Mouse (Mus musculus) brown adipose tissue, adult 24 weeks (tissue): ENCODE data around the gene Rspo4. TPM values are rescaled to one million over a fixed set of nuclear protein-coding genes. Genes with fewer than 3 reads are reported as not detected.
A peak's percentile ranks its signal among the peaks of the same experiment; 100 is the strongest.

Experiments used
- H3K27ac ChIP-seq: fragments of 200-500 bp; replicated peaks from 2 replicates; pipeline ENCODE4 v1.5.1; 2012; ENCODE audit warnings: low read depth, mild to moderate bottlenecking, low read length
- H3K4me1 ChIP-seq: fragments of 200-500 bp; 2 replicates; pipeline ENCODE4 v1.6.1; 2012; ENCODE audit warnings: low read length, mixed read lengths; ENCODE audit not compliant: control insufficient read depth, insufficient read depth, insufficient read length
- H3K4me3 ChIP-seq: fragments of 200-500 bp; 2 replicates; pipeline ENCODE4 v1.5.1; 2012; ENCODE audit warnings: low read depth, mild to moderate bottlenecking, low read length, moderate library complexity; ENCODE audit not compliant: insufficient read depth
- polyA plus RNA-seq: library from polyadenylated mRNA; stranded (reverse); fragments of >200 nt; gene quantifications from 2 replicates; pipeline ENCODE4 v1.2.4, GENCODE M21; 2012; ENCODE audit not compliant: missing spikeins, insufficient read depth, insufficient read length

The Rspo4 gene
- polyA plus RNA-seq, result 4.3 and 6.7 TPM in 2 replicates

DNA sequence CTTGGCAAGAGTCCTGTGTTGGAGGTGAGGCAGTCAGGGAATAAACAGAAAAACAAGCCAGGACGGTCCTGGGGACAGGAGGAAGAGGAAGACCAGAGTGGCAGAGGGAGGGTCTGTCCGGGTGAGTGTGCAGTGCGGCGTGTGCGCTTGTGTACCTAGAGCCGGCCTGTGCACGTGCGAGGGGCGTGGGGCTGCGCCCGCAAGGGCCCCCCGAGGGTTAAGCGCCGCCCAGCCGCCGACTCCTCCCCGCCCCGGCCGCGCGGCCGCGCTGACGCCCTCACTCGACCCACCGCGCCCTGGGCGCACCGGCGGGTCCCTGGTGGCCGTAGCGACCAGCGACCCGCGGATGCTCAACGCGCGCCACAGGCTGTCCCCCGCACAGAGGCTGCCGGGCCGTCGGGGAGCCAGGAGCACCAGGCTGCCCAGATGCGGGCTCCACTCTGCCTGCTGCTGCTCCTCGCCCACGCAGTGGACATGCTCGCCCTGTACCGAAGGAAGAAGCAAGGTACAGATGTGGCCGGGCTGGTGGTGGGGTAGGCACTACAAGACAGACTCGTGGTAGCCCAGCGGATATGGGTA is at the start of gene Rspo4:
Gene Rspo4, plus strand, starts transcription at position 280 of the 579 bp plus-strand sequence.
- Histone ChIP-seq H3K4me1 (peaks cover 6% of the 10 kb centered on the region; the same call in 1 of the 2 replicates), H3K4me3 (peak within 1 kb of the TSS; percentile 48), H3K27ac (no peak within 1 kb of the TSS)

DNA sequence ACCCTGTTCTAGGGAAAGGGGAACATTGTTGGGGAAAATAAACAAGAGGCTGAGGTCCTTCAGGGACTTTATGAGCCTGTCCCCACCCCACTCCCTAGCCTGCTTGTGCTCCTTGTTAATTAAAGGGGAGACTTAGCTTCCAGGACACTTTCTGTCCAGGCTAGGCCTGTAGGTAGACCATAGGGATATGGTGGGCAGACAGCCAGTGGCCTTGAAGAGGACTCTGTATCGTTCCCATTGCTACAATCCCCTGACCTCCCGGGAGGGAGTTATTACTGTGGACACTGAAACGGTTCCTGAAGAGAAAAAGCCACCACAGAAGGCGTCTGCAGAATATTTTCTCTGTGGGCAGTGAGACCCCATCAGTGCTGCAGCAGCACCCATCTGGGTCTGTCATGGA is 27.1 kb upstream of the Rspo4 start:
- Histone ChIP-seq H3K4me3 (no peak overlapping the region), H3K27ac (no peak overlapping the region), H3K4me1 (no peaks in the 10 kb centered on the region)

DNA sequence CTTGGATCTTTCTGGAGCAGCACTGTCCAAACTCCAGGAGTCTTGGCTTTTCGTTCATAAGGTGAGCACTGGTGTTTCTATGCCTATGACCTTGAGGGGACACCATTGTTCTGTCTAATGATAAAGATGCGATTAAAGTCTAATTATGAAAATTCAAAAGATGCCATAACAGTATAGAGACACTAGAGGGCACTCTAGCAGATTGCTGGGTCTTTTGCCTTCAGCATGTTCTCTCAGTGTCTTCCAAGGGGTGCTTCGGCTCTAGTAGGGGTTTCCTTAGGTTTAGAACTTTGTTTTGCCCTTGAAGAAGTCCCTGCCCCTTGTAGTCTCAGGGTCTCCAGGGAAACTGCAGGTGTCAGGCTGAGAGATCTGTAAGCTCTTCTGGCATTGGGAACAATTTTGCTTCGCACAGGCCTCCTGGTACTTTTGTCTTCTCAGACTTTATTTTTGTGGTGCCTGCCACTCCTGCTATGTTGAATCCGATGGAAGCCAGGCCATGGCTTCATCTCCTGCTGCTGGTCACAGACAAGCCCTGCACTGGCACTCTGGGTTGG is 19.6 kb downstream of the Rspo4 start:
- H3K27ac ChIP-seq, result no peak overlapping the region
- H3K4me1 ChIP-seq, result no peaks in the 10 kb centered on the region
- H3K4me3 ChIP-seq, result no peak overlapping the region

DNA sequence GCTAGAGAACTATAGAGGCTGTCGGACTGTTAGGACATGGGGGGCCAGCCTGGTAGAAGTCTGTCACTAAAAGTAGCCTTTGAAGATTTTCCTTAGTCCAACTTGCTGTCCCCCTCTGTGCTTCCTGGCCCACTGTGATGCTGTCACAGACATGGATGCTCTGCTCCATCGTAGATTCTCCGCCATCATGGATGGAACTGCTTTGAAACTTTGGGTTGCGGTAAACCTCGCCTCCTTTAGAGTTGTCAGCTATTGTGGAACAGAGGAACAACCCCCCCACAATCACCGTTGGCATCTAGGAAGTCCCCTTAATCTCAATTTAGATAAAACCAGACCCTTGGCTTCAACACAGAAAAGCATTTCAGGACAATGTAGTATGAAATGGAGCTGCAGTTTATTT is 22.2 kb downstream of the Rspo4 start:
- peaks cover 3% of the 10 kb centered on the region; the same call in 1 of the 2 replicates for H3K4me1 ChIP-seq
- H3K27ac ChIP-seq, result no peak overlapping the region
- H3K4me3 ChIP-seq, result no peak overlapping the region

DNA sequence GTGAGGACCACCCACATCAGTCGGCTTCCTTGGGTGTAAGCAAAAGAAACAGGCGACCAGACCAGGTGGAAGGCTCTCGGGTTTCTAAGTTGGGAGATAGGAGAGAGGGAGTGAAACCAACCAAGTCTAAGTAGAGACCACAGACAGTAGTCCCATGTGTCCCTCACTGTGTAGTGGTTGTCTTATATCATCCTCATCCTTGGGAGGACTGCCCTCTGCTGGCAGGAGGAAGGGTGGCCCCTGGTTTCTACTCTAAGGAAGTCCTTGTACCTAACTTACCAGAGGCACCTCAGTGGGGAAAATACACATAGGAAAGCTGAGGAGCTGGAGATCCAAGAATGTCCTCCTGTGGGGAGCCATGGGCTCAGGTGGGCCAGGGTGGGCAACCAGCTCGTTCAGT is 23.8 kb downstream of the Rspo4 start:
- Histone ChIP-seq H3K4me1 (peaks cover 3% of the 10 kb centered on the region; the same call in 1 of the 2 replicates), H3K27ac (no peak overlapping the region), H3K4me3 (no peak overlapping the region)

DNA sequence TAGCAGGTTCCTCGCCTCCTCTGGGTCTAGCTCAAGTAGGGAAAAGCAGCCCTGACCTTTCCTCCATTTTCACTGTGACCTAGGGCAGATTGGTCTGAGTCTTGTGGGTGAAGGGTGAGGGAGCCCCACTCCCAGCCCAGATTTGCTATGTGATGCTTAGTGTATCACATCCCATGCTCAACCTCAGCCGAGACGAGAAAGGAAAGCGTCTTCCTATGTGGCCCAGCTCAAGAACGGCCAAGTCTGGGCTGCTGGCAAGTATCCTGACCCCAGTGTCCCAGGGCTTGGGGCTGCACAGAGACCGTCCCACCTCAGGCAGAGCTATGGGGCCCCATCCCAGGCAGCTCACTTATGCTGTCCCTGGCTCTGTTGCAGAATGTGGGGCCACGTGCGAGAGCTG is 25.5 kb downstream of the Rspo4 start:
- H3K27ac ChIP-seq, result no peak overlapping the region
- peaks cover 3% of the 10 kb centered on the region; the same call in 1 of the 2 replicates for H3K4me1 ChIP-seq
- H3K4me3 ChIP-seq, result no peak overlapping the region

DNA sequence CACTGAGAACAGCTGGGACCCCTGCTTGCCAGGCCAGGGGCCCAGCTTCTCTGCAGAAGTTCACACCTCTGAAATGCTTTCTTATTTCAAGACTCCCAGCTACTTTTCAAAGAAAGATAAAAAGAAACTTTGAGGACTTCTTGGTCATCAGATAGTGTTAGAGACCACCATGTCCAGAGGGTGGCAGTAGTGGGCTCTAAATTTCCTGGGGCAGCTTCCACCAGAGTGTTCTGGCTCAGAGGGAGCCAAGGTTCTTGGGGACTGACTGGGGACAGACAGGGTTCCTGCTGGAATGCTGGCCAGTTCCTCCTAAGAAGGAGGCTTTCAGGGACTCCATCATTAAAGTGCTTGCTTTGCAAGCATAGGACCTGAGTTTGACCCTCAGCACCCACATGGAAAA is 31.8 kb downstream of the Rspo4 start:
- Histone ChIP-seq H3K27ac (no peak overlapping the region), H3K4me1 (no peaks in the 10 kb centered on the region), H3K4me3 (no peak overlapping the region)

DNA sequence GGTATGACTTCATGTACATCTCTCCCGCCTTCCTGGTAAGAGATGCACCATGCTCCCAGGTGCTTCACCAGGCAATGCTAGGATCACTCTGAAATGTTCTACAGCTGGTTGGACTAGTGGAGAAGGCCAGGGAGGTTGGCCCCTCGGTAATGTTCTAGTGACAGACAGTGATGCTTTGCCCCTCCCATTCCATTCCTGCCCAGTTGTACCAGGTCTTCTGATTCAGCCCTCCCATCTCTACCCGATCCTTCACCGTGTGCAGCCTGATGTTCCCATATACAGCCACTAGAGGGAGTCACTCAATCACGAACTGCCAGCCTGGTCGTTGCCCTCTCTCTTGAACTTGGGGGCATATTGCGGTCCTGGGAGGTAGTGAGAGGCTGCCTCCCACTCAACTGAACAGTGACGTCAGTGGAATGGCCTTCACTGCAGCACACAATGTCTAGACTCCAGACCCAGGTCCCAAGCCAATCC is 33.3 kb downstream of the Rspo4 start:
- Histone ChIP-seq H3K4me1 (no peaks in the 10 kb centered on the region), H3K27ac (no peak overlapping the region)

DNA sequence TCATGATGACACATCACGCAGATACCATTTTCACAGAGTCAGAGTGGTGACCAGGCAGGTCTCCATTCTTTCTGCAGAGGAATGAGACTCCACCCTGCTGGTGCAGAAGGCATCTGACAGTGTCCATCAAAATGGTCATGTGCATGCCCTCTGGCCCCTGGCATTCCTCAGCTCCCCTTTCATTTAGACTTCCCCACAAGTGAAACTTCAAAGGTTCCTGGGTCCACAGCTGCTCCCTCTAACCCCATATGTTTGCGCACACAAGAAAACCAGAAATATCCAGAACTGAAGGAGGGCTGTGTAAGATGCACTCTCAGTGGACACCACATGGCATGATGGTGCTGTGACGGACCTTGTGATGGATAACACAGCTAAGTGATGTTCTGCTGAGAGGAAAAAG is 35.9 kb downstream of the Rspo4 start:
- H3K4me3 ChIP-seq, result no peak overlapping the region
- no peaks in the 10 kb centered on the region for H3K4me1 ChIP-seq
- no peak overlapping the region for H3K27ac ChIP-seq

More for the DNA sequence above, 33.3 kb downstream of the Rspo4 start:
- H3K4me3 ChIP-seq, result no peak overlapping the region

DNA sequence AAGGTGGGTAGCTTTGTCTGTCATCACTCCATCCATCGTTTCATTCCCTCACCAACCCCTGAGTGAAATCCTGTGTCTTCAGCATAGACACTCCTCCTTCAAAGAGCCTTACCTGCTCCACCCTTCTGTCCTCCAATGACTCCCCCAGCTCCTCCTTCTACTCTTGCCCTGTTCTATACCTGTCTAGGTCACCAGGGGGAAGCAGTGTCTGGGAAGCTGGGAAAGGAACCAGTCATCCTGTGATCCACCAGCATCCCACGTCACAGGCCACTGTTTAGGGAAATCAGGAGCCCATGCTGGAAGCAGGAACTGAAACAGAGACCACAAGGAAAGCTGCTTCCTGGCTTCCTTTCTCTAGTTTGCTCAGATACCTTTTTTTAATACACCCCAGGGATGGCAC is 37.0 kb downstream of the Rspo4 start:
- Histone ChIP-seq H3K4me1 (no peaks in the 10 kb centered on the region), H3K4me3 (no peak overlapping the region)

DNA sequence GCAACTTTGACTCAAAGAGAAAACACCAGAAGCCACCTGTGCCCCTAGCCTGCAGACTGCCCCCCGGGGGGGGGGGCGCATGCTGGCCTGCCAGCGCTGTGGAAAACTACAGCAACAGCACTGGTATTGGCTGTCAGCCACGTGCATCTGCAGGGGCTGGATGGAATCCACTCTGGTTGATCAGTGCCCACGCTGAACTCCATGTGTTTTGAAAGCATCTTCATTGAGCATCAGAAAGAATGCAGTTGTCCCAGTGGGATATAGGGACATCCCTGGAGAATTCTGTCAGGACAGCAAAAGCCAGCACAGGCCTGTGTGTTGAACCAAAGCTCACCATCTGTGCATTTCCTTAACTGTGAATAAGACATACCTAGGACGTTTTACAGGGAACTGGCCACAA is 48.3 kb downstream of the Rspo4 start:
- Histone ChIP-seq H3K4me3 (no peak overlapping the region), H3K27ac (no peak overlapping the region), H3K4me1 (no peaks in the 10 kb centered on the region)

More for the DNA sequence above, 37.0 kb downstream of the Rspo4 start:
- H3K27ac ChIP-seq, result no peak overlapping the region

DNA sequence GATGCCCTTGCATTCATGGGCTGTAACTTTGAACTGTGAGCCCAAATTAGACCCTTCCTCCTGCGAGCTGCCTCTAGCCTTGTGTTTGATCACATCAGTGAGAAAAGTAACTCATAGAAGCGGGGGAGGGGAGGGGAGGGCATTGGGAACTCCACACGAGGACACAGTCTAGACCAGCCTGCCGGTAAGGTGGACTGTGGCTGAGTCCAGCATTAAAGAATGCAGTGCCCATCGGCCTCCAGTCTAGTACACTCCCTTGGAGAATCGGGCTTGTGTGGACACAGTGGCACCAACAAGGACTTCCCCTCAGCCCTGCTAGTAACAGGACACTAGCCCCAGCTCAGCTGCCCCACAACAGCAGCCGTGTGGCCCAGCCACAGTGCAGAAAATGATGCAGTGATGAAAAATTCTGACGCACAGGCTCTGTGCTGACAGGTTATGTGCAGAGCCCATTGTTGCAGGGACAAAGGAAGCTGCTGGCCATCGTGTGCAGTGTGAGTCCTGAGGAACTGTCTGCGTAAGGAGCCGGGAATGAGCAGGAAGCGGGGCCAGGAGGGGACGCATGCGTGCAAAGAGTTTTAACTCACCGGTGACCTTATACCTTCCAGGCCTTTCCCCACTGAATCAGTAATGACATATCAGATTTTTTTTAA is 50.5 kb downstream of the Rspo4 start:
- Histone ChIP-seq H3K27ac (no peak overlapping the region), H3K4me1 (no peaks in the 10 kb centered on the region), H3K4me3 (no peak overlapping the region)

DNA sequence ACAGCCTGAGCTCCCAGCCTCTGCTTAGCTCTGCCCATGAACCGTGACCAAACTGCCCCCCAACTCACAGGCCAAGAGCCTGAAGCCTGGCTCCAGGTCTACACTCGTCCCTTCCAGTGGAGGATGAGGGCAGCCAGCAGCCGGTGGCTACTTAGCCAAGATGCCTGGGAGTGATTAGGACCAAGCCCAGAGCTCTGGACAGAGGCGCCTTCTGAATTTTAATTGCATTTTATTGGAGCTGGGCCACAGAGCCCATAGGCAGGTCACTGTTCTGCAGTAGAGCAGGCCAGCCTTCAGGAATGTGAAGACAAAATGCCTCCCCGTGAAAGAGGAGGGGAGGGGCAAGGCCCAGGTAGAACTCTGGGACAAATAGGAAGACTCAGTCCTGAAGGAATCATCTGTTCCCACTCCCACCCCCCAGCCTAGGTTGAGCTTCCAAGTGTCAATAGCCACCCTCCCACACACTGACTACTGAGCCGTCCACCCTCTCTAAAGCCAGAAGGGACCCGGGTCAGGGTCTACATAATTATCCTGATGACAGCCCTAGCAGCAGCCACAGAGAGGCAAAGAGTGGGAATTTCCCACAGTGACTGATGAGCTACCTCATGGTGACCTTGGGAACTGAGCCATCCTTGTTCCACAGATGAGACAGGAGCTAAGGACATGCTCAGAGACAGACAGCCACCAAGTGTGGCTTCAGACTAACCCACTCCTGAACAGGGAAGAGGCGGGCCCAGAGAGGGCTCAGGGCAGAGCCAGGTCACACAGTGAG is 51.7 kb downstream of the Rspo4 start:
- Histone ChIP-seq H3K4me3 (no peak overlapping the region), H3K27ac (no peak overlapping the region), H3K4me1 (no peaks in the 10 kb centered on the region)

DNA sequence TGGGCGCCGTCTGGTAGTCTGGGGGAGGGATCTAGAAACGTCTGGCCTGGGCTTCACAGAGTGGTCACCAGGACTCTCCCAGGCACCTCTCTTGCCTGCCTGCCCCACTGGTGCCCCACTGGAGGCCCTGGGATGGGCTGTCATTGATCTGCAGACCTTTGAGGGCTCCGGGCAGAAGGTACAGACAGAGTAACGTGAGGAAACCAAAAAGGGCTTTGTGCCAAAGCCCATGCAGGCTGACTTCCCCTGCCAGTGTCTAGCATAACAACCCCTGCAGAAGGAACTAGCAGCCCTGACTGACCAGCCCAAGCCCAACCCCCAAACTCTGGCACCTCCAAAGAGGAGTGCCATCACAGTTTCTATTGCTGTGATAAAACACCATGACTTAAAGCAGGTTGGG is 53.2 kb downstream of the Rspo4 start:
- Histone ChIP-seq H3K4me3 (no peak overlapping the region), H3K4me1 (no peaks in the 10 kb centered on the region), H3K27ac (no peak overlapping the region)

DNA sequence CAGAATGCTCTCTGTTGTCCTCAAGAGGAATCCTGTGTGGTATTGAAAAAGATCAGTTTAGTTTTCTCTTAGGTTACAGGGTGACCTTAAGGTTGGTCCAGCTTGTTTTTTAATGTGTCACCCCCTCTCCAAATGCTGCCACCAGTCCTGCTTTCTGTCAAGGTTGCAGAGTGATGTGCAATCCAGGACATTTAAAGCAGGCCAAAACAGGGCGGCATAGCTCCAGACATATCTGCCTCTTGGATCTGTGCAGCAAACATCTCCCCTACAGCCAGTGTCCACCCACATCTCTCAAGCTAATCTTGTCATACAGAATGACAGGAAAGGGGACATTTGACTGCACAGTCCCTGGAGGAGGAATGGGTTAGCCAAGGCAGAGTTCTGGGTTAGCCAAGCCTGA is 55.4 kb downstream of the Rspo4 start:
- no peak overlapping the region for H3K4me3 ChIP-seq
- H3K27ac ChIP-seq, result no peak overlapping the region
- H3K4me1 ChIP-seq, result no peaks in the 10 kb centered on the region
